Mouse (Mus musculus) lung, postnatal 0 days (tissue): ENCODE results near the gene Golph3. TPM values are rescaled to one million over a fixed set of nuclear protein-coding genes. Genes with fewer than 3 reads are reported as not detected.

Source experiments
- ATAC-seq: fragments of 200-750 bp; cut with Nextera tagmentation; 2 replicates; pipeline ENCODE4 v1.8.0; 2017; ENCODE audit warnings: moderate library complexity
- DNase-seq: peaks from one replicate; pipeline ENCODE4 v3.0.0-alpha.2; 2016; ENCODE audit warnings: low spot score
- H3K27ac ChIP-seq: fragments of 300-500 bp; sonication (generic); 2 replicates; pipeline ENCODE4 v1.5.1; 2014; ENCODE audit warnings: antibody characterized with exemption, mild to moderate bottlenecking, low read length, mixed read lengths
- H3K27me3 ChIP-seq: fragments of 300-500 bp; sonication (generic); replicated peaks from 2 replicates; pipeline ENCODE4 v1.6.1; 2014; ENCODE audit warnings: low read length, mixed read lengths; ENCODE audit not compliant: insufficient read depth
- H3K36me3 ChIP-seq: fragments of 300-500 bp; sonication (generic); 2 replicates; pipeline ENCODE4 v1.6.1; 2014; ENCODE audit warnings: low read length, mixed read lengths; ENCODE audit not compliant: insufficient read depth
- H3K4me1 ChIP-seq: fragments of 300-500 bp; sonication (generic); 2 replicates; pipeline ENCODE4 v1.6.1; 2014; ENCODE audit warnings: antibody characterized with exemption, low read depth, low read length, mixed read lengths; ENCODE audit not compliant: insufficient read depth
- H3K4me2 ChIP-seq: fragments of 300-500 bp; sonication (generic); replicated peaks from 2 replicates; pipeline ENCODE4 v1.6.1; 2014; ENCODE audit warnings: low read depth, mild to moderate bottlenecking, low read length, moderate library complexity, mixed read lengths
- H3K4me3 ChIP-seq: fragments of 300-500 bp; sonication (generic); 2 replicates; pipeline ENCODE4 v1.5.1; 2014; ENCODE audit warnings: low read depth, low read length
- H3K9ac ChIP-seq: fragments of 300-500 bp; sonication (generic); replicated peaks from 2 replicates; pipeline ENCODE4 v1.6.1; 2014; ENCODE audit warnings: low read depth, mild to moderate bottlenecking
- H3K9me3 ChIP-seq: fragments of 300-500 bp; sonication (generic); 2 replicates; pipeline ENCODE4 v1.6.1; 2016; ENCODE audit warnings: low read length, mixed read lengths
- CTCF ChIP-seq: IDR thresholded peaks from 2 replicates; pipeline ENCODE4 v1.5.1; 2016; ENCODE audit warnings: antibody characterized with exemption, mild to moderate bottlenecking
- EP300 ChIP-seq: IDR thresholded peaks from 2 replicates; pipeline ENCODE4 v1.6.1; 2016; ENCODE audit warnings: antibody characterized with exemption, mild to moderate bottlenecking, control low read depth
- WGBS: fragments of 180-500 bp; shearing (Covaris S2); extraction: QIAGEN DNeasy Blood & Tissue Kit; methylation state at CpG from one replicate; pipeline ENCODE4 v1.1.7; 2014; 5-methylcytosine and 5-hydroxymethylcytosine counted together
- polyA plus RNA-seq: library from polyadenylated mRNA; unstranded; fragments of >200 nt; fragmentation: Nextera tagmentation; extraction: Ambion mirVana; gene quantifications from 2 replicates; pipeline ENCODE4 v1.2.1, GENCODE M21; 2015

Golph3 gene
- polyA plus RNA-seq, 1 experiment from 2014 or later = 79.4 TPM

GRCm38 (mm10) chr15:12321788-12322621 is 755 bp downstream of the Golph3 start, which contains the start of gene 1810049J17Rik:
Gene 1810049J17Rik, minus strand, starts transcription at chr15:12321899.
- WGBS = under 1% methylated on average over 70 of the region's 70 CpGs
- Histone ChIP-seq H3K4me3 (peak within 1 kb of the TSS; percentile 93), H3K9me3 (no peaks in the 10 kb centered on the region), H3K9ac (peak within 1 kb of the TSS; percentile 84), H3K4me1 (peaks cover 4% of the 10 kb centered on the region; the same call in 1 of the 2 replicates), H3K27me3 (no peaks in the 10 kb centered on the region), H3K27ac (peak within 1 kb of the TSS; percentile 95), H3K4me2 (peak within 1 kb of the TSS; percentile 75), H3K36me3 (no peaks in the 10 kb centered on the region)
- TF ChIP-seq EP300 (no peak), CTCF (no peak)
- peak; percentile 39 for ATAC-seq
- DNase-seq = peak; percentile 65

GRCm38 (mm10) chr15:12322676-12323402 is 1.6 kb downstream of the Golph3 start:
- H3K9ac ChIP-seq = peak overlapping the region; percentile 84
- no peaks in the 10 kb centered on the region for H3K9me3 ChIP-seq
- DNase-seq = peak; percentile 42
- no peaks in the 10 kb centered on the region for H3K36me3 ChIP-seq
- TF ChIP-seq EP300 (no peak), CTCF (no peak)
- WGBS = 6% methylated on average over 9 of the region's 9 CpGs
- H3K27me3 ChIP-seq = no peaks in the 10 kb centered on the region
- H3K4me2 ChIP-seq = peak overlapping the region; percentile 75
- no peak for ATAC-seq
- peak overlapping the region; percentile 93 for H3K4me3 ChIP-seq
- H3K27ac ChIP-seq = peak overlapping the region; percentile 95
- peaks cover 4% of the 10 kb centered on the region; the same call in 1 of the 2 replicates for H3K4me1 ChIP-seq

- no peak for TF ChIP-seq CTCF
- TF ChIP-seq EP300 = no peak
- H3K9me3 ChIP-seq = no peaks in the 10 kb centered on the region
- no peaks in the 10 kb centered on the region for H3K36me3 ChIP-seq
- ATAC-seq (no peak), DNase-seq (no peak)
- no peak overlapping the region for H3K4me3 ChIP-seq
- no peaks in the 10 kb centered on the region for H3K27me3 ChIP-seq
- 80% methylated on average over 1 of the region's 1 CpGs for WGBS
- H3K27ac ChIP-seq = no peak overlapping the region
- H3K9ac ChIP-seq = no peak overlapping the region
- peaks cover 4% of the 10 kb centered on the region; the same call in 1 of the 2 replicates for H3K4me1 ChIP-seq
- no peak overlapping the region; the same call in 1 of the 2 replicates for H3K4me2 ChIP-seq
Measured at GRCm38 (mm10) chr15:12324326-12324725, 3.1 kb downstream of the Golph3 start.

GRCm38 (mm10) chr15:12330389-12330788 is 9.1 kb downstream of the Golph3 start:
- TF ChIP-seq EP300 (no peak), CTCF (no peak)
- WGBS = 76% methylated on average over 3 of the region's 3 CpGs
- no peaks in the 10 kb centered on the region for H3K36me3 ChIP-seq
- ATAC-seq = no peak
- no peaks in the 10 kb centered on the region for H3K9me3 ChIP-seq
- no peak overlapping the region for H3K4me2 ChIP-seq
- H3K9ac ChIP-seq = no peak overlapping the region
- H3K27ac ChIP-seq = no peak overlapping the region
- no peak for DNase-seq
- no peak overlapping the region for H3K4me3 ChIP-seq
- peaks cover 9% of the 10 kb centered on the region for H3K4me1 ChIP-seq
- no peaks in the 10 kb centered on the region for H3K27me3 ChIP-seq

- H3K36me3 ChIP-seq = no peaks in the 10 kb centered on the region
- no peak overlapping the region for H3K4me2 ChIP-seq
- H3K9me3 ChIP-seq = no peaks in the 10 kb centered on the region
- DNase-seq (peak; percentile 45), ATAC-seq (no peak)
- H3K27ac ChIP-seq = peak overlapping the region; percentile 10; the same call in 1 of the 2 replicates
- H3K4me1 ChIP-seq = peaks cover 9% of the 10 kb centered on the region
- H3K9ac ChIP-seq = no peak overlapping the region
- H3K4me3 ChIP-seq = no peak overlapping the region
- H3K27me3 ChIP-seq = no peaks in the 10 kb centered on the region
- TF ChIP-seq EP300 = no peak
Measured at GRCm38 (mm10) chr15:12330892-12331291, 9.6 kb downstream of the Golph3 start.

- Histone ChIP-seq H3K4me1 (peaks cover 7% of the 10 kb centered on the region), H3K36me3 (no peaks in the 10 kb centered on the region), H3K9me3 (no peaks in the 10 kb centered on the region), H3K9ac (no peak overlapping the region), H3K27ac (0 out of 2 replicates have a peak overlapping the region, but pooled peaks have one; percentile 10), H3K4me3 (no peak overlapping the region), H3K27me3 (no peaks in the 10 kb centered on the region), H3K4me2 (no peak overlapping the region)
- 12% methylated on average over 1 of the region's 1 CpGs for WGBS
- ATAC-seq = no peak
- DNase-seq = no peak
- TF ChIP-seq CTCF (no peak), EP300 (no peak)
Measured at GRCm38 (mm10) chr15:12331300-12331699, 10.1 kb downstream of the Golph3 start.
